Mouse (Mus musculus) lung, postnatal 0 days (tissue): ENCODE results near the gene Rpl41. TPM values are rescaled to one million over a fixed set of nuclear protein-coding genes. Genes with fewer than 3 reads are reported as not detected.

Experiments
- ATAC-seq: fragments of 200-750 bp; cut with Nextera tagmentation; 2 replicates; pipeline ENCODE4 v1.8.0; 2017; ENCODE audit warnings: moderate library complexity
- DNase-seq: peaks from one replicate; pipeline ENCODE4 v3.0.0-alpha.2; 2016; ENCODE audit warnings: low spot score
- H3K27ac ChIP-seq: fragments of 300-500 bp; sonication (generic); 2 replicates; pipeline ENCODE4 v1.5.1; 2014; ENCODE audit warnings: antibody characterized with exemption, mild to moderate bottlenecking, low read length, mixed read lengths
- H3K27me3 ChIP-seq: fragments of 300-500 bp; sonication (generic); replicated peaks from 2 replicates; pipeline ENCODE4 v1.6.1; 2014; ENCODE audit warnings: low read length, mixed read lengths; ENCODE audit not compliant: insufficient read depth
- H3K36me3 ChIP-seq: fragments of 300-500 bp; sonication (generic); 2 replicates; pipeline ENCODE4 v1.6.1; 2014; ENCODE audit warnings: low read length, mixed read lengths; ENCODE audit not compliant: insufficient read depth
- H3K4me1 ChIP-seq: fragments of 300-500 bp; sonication (generic); 2 replicates; pipeline ENCODE4 v1.6.1; 2014; ENCODE audit warnings: antibody characterized with exemption, low read depth, low read length, mixed read lengths; ENCODE audit not compliant: insufficient read depth
- H3K4me2 ChIP-seq: fragments of 300-500 bp; sonication (generic); replicated peaks from 2 replicates; pipeline ENCODE4 v1.6.1; 2014; ENCODE audit warnings: low read depth, mild to moderate bottlenecking, low read length, moderate library complexity, mixed read lengths
- H3K4me3 ChIP-seq: fragments of 300-500 bp; sonication (generic); 2 replicates; pipeline ENCODE4 v1.5.1; 2014; ENCODE audit warnings: low read depth, low read length
- H3K9ac ChIP-seq: fragments of 300-500 bp; sonication (generic); replicated peaks from 2 replicates; pipeline ENCODE4 v1.6.1; 2014; ENCODE audit warnings: low read depth, mild to moderate bottlenecking
- H3K9me3 ChIP-seq: fragments of 300-500 bp; sonication (generic); 2 replicates; pipeline ENCODE4 v1.6.1; 2016; ENCODE audit warnings: low read length, mixed read lengths
- CTCF ChIP-seq: IDR thresholded peaks from 2 replicates; pipeline ENCODE4 v1.5.1; 2016; ENCODE audit warnings: antibody characterized with exemption, mild to moderate bottlenecking
- EP300 ChIP-seq: IDR thresholded peaks from 2 replicates; pipeline ENCODE4 v1.6.1; 2016; ENCODE audit warnings: antibody characterized with exemption, mild to moderate bottlenecking, control low read depth
- WGBS: fragments of 180-500 bp; shearing (Covaris S2); extraction: QIAGEN DNeasy Blood & Tissue Kit; methylation state at CpG from one replicate; pipeline ENCODE4 v1.1.7; 2014; 5-methylcytosine and 5-hydroxymethylcytosine counted together
- microRNA-seq: library from miRNA; unstranded; fragments of <30 nt; microRNA quantifications from one replicate; pipeline ENCODE4, GENCODE M21; 2016
- polyA plus RNA-seq: library from polyadenylated mRNA; unstranded; fragments of >200 nt; fragmentation: Nextera tagmentation; extraction: Ambion mirVana; gene quantifications from 2 replicates; pipeline ENCODE4 v1.2.1, GENCODE M21; 2015

Gene Rpl41
- polyA plus RNA-seq, 1 experiment from 2014 or later = 3,267 TPM

DNA sequence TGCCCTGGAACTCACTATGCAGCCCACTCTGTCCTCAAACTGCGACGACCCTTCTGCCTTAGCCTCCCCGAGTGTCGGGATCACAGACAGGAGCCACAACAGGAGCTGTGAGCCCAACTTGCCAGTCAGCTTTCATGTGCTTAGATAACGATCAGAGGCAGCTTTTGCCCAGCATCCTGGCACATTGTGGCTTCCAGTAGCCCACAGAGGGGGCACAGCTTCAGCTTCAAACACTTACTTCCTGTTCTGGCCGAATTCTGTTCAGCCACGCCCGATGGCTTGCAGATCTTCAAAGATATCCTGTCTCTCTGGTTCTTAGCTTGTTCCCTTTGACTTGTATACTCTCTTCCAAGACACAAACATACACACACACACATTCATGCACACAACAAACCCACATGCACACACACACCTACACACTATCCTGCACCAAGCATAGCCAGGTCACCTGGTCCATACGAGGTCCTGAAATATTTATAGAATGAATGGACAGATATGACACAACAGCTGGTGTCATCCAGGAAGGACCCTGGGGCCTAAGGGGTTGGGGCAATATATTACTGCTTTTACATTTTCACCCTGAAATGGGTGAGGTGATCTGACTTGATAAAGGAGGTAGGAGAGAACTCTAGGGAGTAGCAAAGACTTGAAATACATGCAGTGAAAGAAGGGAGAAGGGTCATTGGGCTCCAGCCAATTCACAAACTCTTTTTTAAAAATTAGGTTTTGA, 44.3 kb downstream of the Rpl41 start:
- Histone ChIP-seq H3K27me3 (no peaks in the 10 kb centered on the region), H3K4me1 (0 out of 2 replicates have a peak, but pooled peaks cover 3% of the 10 kb centered on the region), H3K4me3 (no peak overlapping the region), H3K36me3 (no peaks in the 10 kb centered on the region), H3K9me3 (no peaks in the 10 kb centered on the region), H3K9ac (no peak overlapping the region), H3K27ac (peak overlapping the region; percentile 48), H3K4me2 (no peak overlapping the region)
- 53% methylated on average over 9 of the region's 9 CpGs for WGBS
- ATAC-seq = peak; percentile 27
- no peak for TF ChIP-seq EP300
- 0 out of 2 replicates have a peak, but pooled peaks have one; percentile 4 for TF ChIP-seq CTCF
- DNase-seq = peak; percentile 40

DNA sequence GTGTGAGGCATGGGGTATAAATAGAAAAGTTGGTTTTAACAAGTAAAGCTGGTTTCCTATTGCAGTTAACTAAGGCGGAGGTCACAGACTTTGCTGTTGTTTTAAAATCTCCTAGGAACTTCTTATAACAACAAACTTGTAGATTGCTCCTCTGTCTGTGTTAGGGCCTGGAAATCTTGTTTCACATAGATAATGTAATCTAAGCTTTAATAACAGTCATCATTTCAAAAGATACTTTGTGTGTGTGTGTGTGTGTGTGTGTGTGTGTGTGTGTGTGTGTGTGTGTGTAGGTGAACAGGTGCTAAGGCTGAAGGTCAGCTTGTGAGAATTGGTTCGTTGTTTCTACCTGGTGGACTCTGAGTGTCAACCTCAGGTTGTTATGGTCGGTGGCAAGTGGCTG, 45.1 kb downstream of the Rpl41 start:
- no peaks in the 10 kb centered on the region for H3K36me3 ChIP-seq
- no peak overlapping the region for H3K27ac ChIP-seq
- 0 out of 2 replicates have a peak, but pooled peaks cover under 1% of the 10 kb centered on the region for H3K4me1 ChIP-seq
- TF ChIP-seq CTCF (no peak), EP300 (no peak)
- DNase-seq (no peak), ATAC-seq (no peak)
- H3K9ac ChIP-seq = no peak overlapping the region
- WGBS = 70% methylated on average over 3 of the region's 3 CpGs
- no peaks in the 10 kb centered on the region for H3K9me3 ChIP-seq
- no peak overlapping the region for H3K4me3 ChIP-seq
- no peak overlapping the region for H3K4me2 ChIP-seq
- H3K27me3 ChIP-seq = no peaks in the 10 kb centered on the region

- H3K4me2 ChIP-seq = no peak overlapping the region
- whole genome bisulfite sequencing = 81% methylated on average over 8 of the region's 8 CpGs
- ATAC-seq (no peak), DNase-seq (no peak)
- no peak overlapping the region for H3K27ac ChIP-seq
- no peak for TF ChIP-seq EP300
- no peak for TF ChIP-seq CTCF
- no peak overlapping the region for H3K4me3 ChIP-seq
- H3K27me3 ChIP-seq = no peaks in the 10 kb centered on the region
- H3K36me3 ChIP-seq = no peaks in the 10 kb centered on the region
- H3K4me1 ChIP-seq = no peaks in the 10 kb centered on the region
- H3K9ac ChIP-seq = no peak overlapping the region
- H3K9me3 ChIP-seq = no peaks in the 10 kb centered on the region
Observed at GRCm38 (mm10) chr10:128503532-128503931, 45.6 kb downstream of the Rpl41 start.

GRCm38 (mm10) chr10:128502341-128502740, 46.8 kb downstream of the Rpl41 start:
- peaks cover 5% of the 10 kb centered on the region; the same call in 1 of the 2 replicates for H3K4me1 ChIP-seq
- no peak overlapping the region for H3K4me2 ChIP-seq
- ATAC-seq (no peak), DNase-seq (no peak)
- no peaks in the 10 kb centered on the region for H3K9me3 ChIP-seq
- H3K9ac ChIP-seq = no peak overlapping the region
- H3K27me3 ChIP-seq = no peaks in the 10 kb centered on the region
- H3K27ac ChIP-seq = no peak overlapping the region
- H3K4me3 ChIP-seq = no peak overlapping the region
- TF ChIP-seq CTCF (no peak), EP300 (no peak)
- H3K36me3 ChIP-seq = no peaks in the 10 kb centered on the region
- WGBS = 59% methylated on average over 5 of the region's 5 CpGs

DNA sequence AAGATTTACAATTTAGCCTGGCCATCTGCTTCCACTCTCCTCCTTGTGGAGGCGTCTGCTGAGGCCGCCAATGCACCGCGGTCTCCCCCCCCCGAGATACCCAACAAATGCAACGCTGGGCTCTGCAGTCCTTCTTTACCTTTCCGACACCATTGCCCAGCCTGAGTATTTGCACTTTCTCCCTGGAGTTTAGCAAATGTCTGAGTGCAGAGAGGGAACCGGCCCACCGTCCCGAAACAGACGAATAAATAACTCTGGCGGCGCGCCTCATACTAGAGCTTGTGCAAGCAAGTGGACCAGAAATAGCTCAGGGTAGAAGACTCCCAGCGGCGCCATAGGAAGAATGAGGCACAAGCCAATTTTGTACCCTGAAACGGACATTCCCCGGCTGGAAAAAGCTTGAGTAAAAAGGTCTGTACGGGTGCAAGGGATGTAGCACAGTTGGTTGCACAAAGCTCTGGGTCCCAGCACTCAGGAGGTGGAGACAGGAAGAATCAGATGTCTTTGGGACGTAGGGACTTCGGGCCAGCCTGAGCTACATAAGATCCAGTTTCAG, 49.9 kb downstream of the Rpl41 start:
- Histone ChIP-seq H3K4me2 (peak overlapping the region; percentile 60), H3K4me1 (peaks cover 5% of the 10 kb centered on the region; the same call in 1 of the 2 replicates), H3K4me3 (peak overlapping the region; percentile 48), H3K27ac (peak overlapping the region; percentile 90), H3K9ac (peak overlapping the region; percentile 9), H3K36me3 (no peaks in the 10 kb centered on the region), H3K9me3 (no peaks in the 10 kb centered on the region), H3K27me3 (no peaks in the 10 kb centered on the region)
- WGBS = under 1% methylated on average over 21 of the region's 21 CpGs
- DNase-seq (peak; percentile 84), ATAC-seq (peak; percentile 37)
- TF ChIP-seq EP300 (peak; percentile 11; the same call in 1 of the 2 replicates), CTCF (no peak)

GRCm38 (mm10) chr10:128498590-128498989, 50.5 kb downstream of the Rpl41 start, which contains the start of gene Myl6b:
Gene Myl6b (minus strand): TSS chr10:128498685.
- DNase-seq (peak; percentile 99), ATAC-seq (peak; percentile 93)
- H3K4me3 ChIP-seq = peak within 1 kb of the TSS; percentile 48
- TF ChIP-seq EP300 = 0 out of 2 replicates have a peak, but pooled peaks have one; percentile 59
- no peak for TF ChIP-seq CTCF
- no peaks in the 10 kb centered on the region for H3K27me3 ChIP-seq
- peak within 1 kb of the TSS; percentile 60 for H3K4me2 ChIP-seq
- peak within 1 kb of the TSS; percentile 9 for H3K9ac ChIP-seq
- no peaks in the 10 kb centered on the region for H3K36me3 ChIP-seq
- H3K27ac ChIP-seq = peak within 1 kb of the TSS; percentile 90
- no peaks in the 10 kb centered on the region for H3K9me3 ChIP-seq
- WGBS = under 1% methylated on average over 27 of the region's 27 CpGs
- H3K4me1 ChIP-seq = peaks cover 5% of the 10 kb centered on the region; the same call in 1 of the 2 replicates

Small RNAs within 50 kb of the gene (microRNA-seq; reads per million reads assigned to microRNA genes)
- gene Gm47275 (not detected), gene Mir6916 (not detected), gene Mir6917 (not detected)

Other genes starting within 250 kb of the Rpl41 start
- gene Pan2, start 246.0 kb downstream of the Rpl41 start, polyA plus RNA-seq = 19.0 and 20.2 TPM in 2 replicates
- gene Cnpy2, start 226.8 kb downstream of the Rpl41 start, polyA plus RNA-seq = 243 and 244 TPM in 2 replicates
- 85.4 and 85.8 TPM in 2 replicates for gene Cs, start 211.6 kb downstream of the Rpl41 start, polyA plus RNA-seq
- 16.4 and 19.9 TPM in 2 replicates for gene Coq10a, start 180.3 kb downstream of the Rpl41 start, polyA plus RNA-seq
- gene Ankrd52, start 172.2 kb downstream of the Rpl41 start, polyA plus RNA-seq = 4.2 and 4.9 TPM in 2 replicates
- 0.15 TPM in 1 of 2 replicates, not detected in the other for gene Slc39a5, start 148.1 kb downstream of the Rpl41 start, polyA plus RNA-seq
- 48.6 and 54.7 TPM in 2 replicates for gene Nabp2, start 137.8 kb downstream of the Rpl41 start, polyA plus RNA-seq
- gene Rnf41, start 137.6 kb downstream of the Rpl41 start, polyA plus RNA-seq = 31.3 and 32.2 TPM in 2 replicates
- 28.9 and 33.0 TPM in 2 replicates for gene Smarcc2, start 90.1 kb downstream of the Rpl41 start, polyA plus RNA-seq
- gene Myl6, start 55.2 kb downstream of the Rpl41 start, polyA plus RNA-seq = 1,888 and 2,049 TPM in 2 replicates
- gene Myl6b, start 50.6 kb downstream of the Rpl41 start, polyA plus RNA-seq = 5.5 and 5.9 TPM in 2 replicates
- gene Esyt1, start 23.4 kb downstream of the Rpl41 start, polyA plus RNA-seq = 31.1 and 38.2 TPM in 2 replicates
- 13.6 and 15.3 TPM in 2 replicates for gene Zc3h10, start 1.5 kb downstream of the Rpl41 start, polyA plus RNA-seq
- 64.2 and 66.5 TPM in 2 replicates for gene Pa2g4, start 16.7 kb upstream of the Rpl41 start, polyA plus RNA-seq
- 21.4 and 22.6 TPM in 2 replicates for gene Erbb3, start 40.3 kb upstream of the Rpl41 start, polyA plus RNA-seq
- 459 and 465 TPM in 2 replicates for gene Rps26, start 77.4 kb upstream of the Rpl41 start, polyA plus RNA-seq
- gene Ikzf4, start 96.7 kb upstream of the Rpl41 start, polyA plus RNA-seq = 1.3 and 1.5 TPM in 2 replicates
- gene Suox, start 124.8 kb upstream of the Rpl41 start, polyA plus RNA-seq = 12.3 and 12.6 TPM in 2 replicates
- 69.1 and 71.8 TPM in 2 replicates for gene Rab5b, start 147.0 kb upstream of the Rpl41 start, polyA plus RNA-seq
- gene Pmel, start 154.9 kb upstream of the Rpl41 start, polyA plus RNA-seq = 1.0 and 1.4 TPM in 2 replicates
- gene Cdk2, start 155.7 kb upstream of the Rpl41 start, polyA plus RNA-seq = 33.9 and 34.7 TPM in 2 replicates
- gene Dgka, start 195.6 kb upstream of the Rpl41 start, polyA plus RNA-seq = 16.8 and 17.9 TPM in 2 replicates
- gene Pym1, start 198.6 kb upstream of the Rpl41 start, polyA plus RNA-seq = 23.4 and 24.9 TPM in 2 replicates
- 8.2 and 9.8 TPM in 2 replicates for gene Mmp19, start 241.6 kb upstream of the Rpl41 start, polyA plus RNA-seq